Comparison of ENCODE assay signal across 23 mouse cellular contexts in the genomic region with DNA sequence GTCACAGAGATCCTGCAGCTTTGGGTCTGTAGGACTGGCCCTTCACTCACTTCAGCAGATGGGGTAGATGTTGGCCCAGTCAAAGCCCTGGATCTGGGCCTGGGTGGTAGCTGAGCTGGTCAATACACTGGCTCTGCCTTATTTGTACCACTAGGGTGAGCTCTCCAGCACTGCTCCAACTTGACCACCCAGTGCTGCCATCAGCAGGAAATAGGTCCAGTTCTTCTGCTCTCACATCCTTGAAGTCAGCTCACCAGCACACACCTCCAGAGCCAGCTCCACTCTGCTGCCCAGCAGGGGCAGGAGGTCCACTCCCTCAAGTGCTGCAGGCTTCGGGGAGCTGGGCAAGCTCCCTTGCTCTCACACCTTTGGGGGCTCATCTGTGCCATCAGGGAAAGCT.
A peak's percentile ranks its signal among the peaks of the same experiment; 100 is the strongest.
DNase-seq lines count a peak whose midpoint lies in the region; ATAC-seq and TF ChIP-seq lines count a peak whose summit lies in the region.
"Had no signal": no experiment of that assay in that cellular context is flagged by ENCODE, and none has a peak within 500 bp of the region (broad histone marks: within the 10 kb centered on the region; RNA-seq: fewer than 3 reads in every experiment).

No protein-coding gene starts in this region.

- peak; percentile 37 for TF ChIP-seq CTCF in forebrain, postnatal 0 days (IDR thresholded peaks at IDR 0.05; ENCODE audit: low read depth)
- TF ChIP-seq CTCF in kidney, postnatal 0 days (IDR thresholded peaks at IDR 0.05; ENCODE audit: low read depth): peak; percentile 51

- no peaks in the 10 kb centered on the region for H3K9me3 ChIP-seq in forebrain, postnatal 0 days (ENCODE audit: low read length)
- H3K9me3 ChIP-seq in forebrain, embryonic 11.5 days (ENCODE audit: control insufficient read depth, low read length): no peaks in the 10 kb centered on the region
- H3K9me3 ChIP-seq in kidney, postnatal 0 days (replicated peaks; ENCODE audit: low read length): no peaks in the 10 kb centered on the region
- H3K9me3 ChIP-seq in lung, embryonic 15.5 days: no peaks in the 10 kb centered on the region
- H3K9me3 ChIP-seq in embryonic facial prominence, embryonic 10.5 days: no peaks in the 10 kb centered on the region
- H3K9me3 ChIP-seq: embryonic facial prominence, embryonic 13.5 days; heart, embryonic 12.5 days; hindbrain, embryonic 15.5 days; limb, embryonic 13.5 days; midbrain, embryonic 15.5 days had no signal

- H3K27me3 ChIP-seq in forebrain, postnatal 0 days (ENCODE audit: insufficient read depth, low read length): no peaks in the 10 kb centered on the region
- no peaks in the 10 kb centered on the region for H3K27me3 ChIP-seq in forebrain, embryonic 11.5 days (ENCODE audit: control insufficient read depth, insufficient read depth, low read length)
- H3K27me3 ChIP-seq in kidney, postnatal 0 days (ENCODE audit: insufficient read depth, low read length): no peaks in the 10 kb centered on the region
- H3K27me3 ChIP-seq in lung, embryonic 15.5 days: no peaks in the 10 kb centered on the region
- H3K27me3 ChIP-seq in embryonic facial prominence, embryonic 10.5 days (replicated peaks; ENCODE audit: low read depth, poor library complexity, severe bottlenecking): no peaks in the 10 kb centered on the region
- H3K27me3 ChIP-seq: embryonic facial prominence, embryonic 13.5 days; heart, embryonic 12.5 days; hindbrain, embryonic 15.5 days; midbrain, embryonic 15.5 days had no signal

- WGBS in forebrain, postnatal 0 days: 76% methylated on average over 1 of the region's 1 CpGs
- 88% methylated on average over 1 of the region's 1 CpGs for WGBS in forebrain, embryonic 11.5 days
- 74% methylated on average over 1 of the region's 1 CpGs for WGBS in kidney, postnatal 0 days
- WGBS in lung, embryonic 15.5 days: 46% methylated on average over 1 of the region's 1 CpGs
- 79% methylated on average over 1 of the region's 1 CpGs for WGBS in embryonic facial prominence, embryonic 10.5 days

- no peak overlapping the region for H3K4me3 ChIP-seq in forebrain, postnatal 0 days (ENCODE audit: low read depth, low read length)
- no peak overlapping the region for H3K4me3 ChIP-seq in forebrain, embryonic 11.5 days (ENCODE audit: low read depth, low read length)
- no peak overlapping the region for H3K4me3 ChIP-seq in kidney, postnatal 0 days (replicated peaks; ENCODE audit: low read depth, low read length)
- no peak overlapping the region for H3K4me3 ChIP-seq in lung, embryonic 15.5 days
- H3K4me3 ChIP-seq in embryonic facial prominence, embryonic 10.5 days: no peak overlapping the region
- H3K4me3 ChIP-seq: embryonic facial prominence, embryonic 13.5 days; gastrocnemius, adult 2 months; heart, embryonic 12.5 days; hindbrain, embryonic 15.5 days; limb, embryonic 13.5 days; midbrain, embryonic 15.5 days had no signal

- no peak overlapping the region for H3K27ac ChIP-seq in forebrain, postnatal 0 days (ENCODE audit: low read depth, low read length)
- H3K27ac ChIP-seq in forebrain, embryonic 11.5 days (ENCODE audit: low read depth, low read length): no peak overlapping the region
- no peak overlapping the region for H3K27ac ChIP-seq in kidney, postnatal 0 days
- H3K27ac ChIP-seq in lung, embryonic 15.5 days: no peak overlapping the region
- 0 out of 2 replicates have a peak overlapping the region, but pooled peaks have one; percentile 15 for H3K27ac ChIP-seq in embryonic facial prominence, embryonic 10.5 days (replicated peaks)
- H3K27ac ChIP-seq: embryonic facial prominence, embryonic 13.5 days; gastrocnemius, adult 2 months; hindbrain, embryonic 15.5 days; limb, embryonic 13.5 days; midbrain, embryonic 15.5 days had no signal

- no peak overlapping the region for H3K9ac ChIP-seq in forebrain, postnatal 0 days
- H3K9ac ChIP-seq in forebrain, embryonic 11.5 days (ENCODE audit: low read length): no peak overlapping the region
- H3K9ac ChIP-seq in kidney, postnatal 0 days (ENCODE audit: low read depth, low read length): no peak overlapping the region
- no peak overlapping the region for H3K9ac ChIP-seq in lung, embryonic 15.5 days
- H3K9ac ChIP-seq: embryonic facial prominence, embryonic 13.5 days; heart, embryonic 12.5 days; hindbrain, embryonic 15.5 days; limb, embryonic 13.5 days; midbrain, embryonic 15.5 days had no signal

- H3K36me3 ChIP-seq in forebrain, postnatal 0 days (ENCODE audit: insufficient read depth): no peaks in the 10 kb centered on the region
- no peaks in the 10 kb centered on the region for H3K36me3 ChIP-seq in forebrain, embryonic 11.5 days (ENCODE audit: control insufficient read depth, insufficient read depth, low read length)
- H3K36me3 ChIP-seq in kidney, postnatal 0 days (ENCODE audit: insufficient read depth, low read length): no peaks in the 10 kb centered on the region
- no peaks in the 10 kb centered on the region for H3K36me3 ChIP-seq in lung, embryonic 15.5 days
- no peaks in the 10 kb centered on the region for H3K36me3 ChIP-seq in embryonic facial prominence, embryonic 10.5 days (replicated peaks)
- H3K36me3 ChIP-seq: embryonic facial prominence, embryonic 13.5 days; heart, embryonic 12.5 days; hindbrain, embryonic 15.5 days; limb, embryonic 13.5 days; midbrain, embryonic 15.5 days had no signal

- no peak for DNase-seq in forebrain, postnatal 0 days
- no peak for DNase-seq in forebrain, embryonic 11.5 days (ENCODE audit: low spot score)
- no peak for DNase-seq in kidney, postnatal 0 days (ENCODE audit: low spot score)
- no peak for DNase-seq in kidney, adult 18-20 months
- DNase-seq in lung, postnatal 10 days: no peak
- DNase-seq in embryonic facial prominence, embryonic 10.5 days (ENCODE audit: low spot score): no peak
- DNase-seq in testis, postnatal 10 days (ENCODE audit: low spot score): no peak
- DNase-seq: cerebellum, adult 2 months; gastrocnemius, adult 2 months; heart, postnatal 14 days; kidney, adult 11 months; kidney, postnatal 4 days; right cerebral cortex, postnatal 14 days; spleen, adult 18-20 months; thymus, adult 18-20 months had no signal

- no peak overlapping the region for H3K4me2 ChIP-seq in forebrain, postnatal 0 days (ENCODE audit: low read depth)
- H3K4me2 ChIP-seq in forebrain, embryonic 11.5 days (ENCODE audit: low read depth, low read length, severe bottlenecking): no peak overlapping the region
- H3K4me2 ChIP-seq in kidney, postnatal 0 days (ENCODE audit: low read length): no peak overlapping the region
- H3K4me2 ChIP-seq in lung, embryonic 15.5 days: no peak overlapping the region
- H3K4me2 ChIP-seq: embryonic facial prominence, embryonic 13.5 days; heart, embryonic 12.5 days; hindbrain, embryonic 15.5 days; limb, embryonic 13.5 days; midbrain, embryonic 15.5 days had no signal

- H3K4me1 ChIP-seq in forebrain, postnatal 0 days (ENCODE audit: insufficient read depth): no peaks in the 10 kb centered on the region
- no peaks in the 10 kb centered on the region for H3K4me1 ChIP-seq in forebrain, embryonic 11.5 days (replicated peaks; ENCODE audit: control insufficient read depth, insufficient read depth, low read length)
- H3K4me1 ChIP-seq in kidney, postnatal 0 days (replicated peaks; ENCODE audit: insufficient read depth, low read length): no peaks in the 10 kb centered on the region
- H3K4me1 ChIP-seq in lung, embryonic 15.5 days: no peaks in the 10 kb centered on the region
- H3K4me1 ChIP-seq in embryonic facial prominence, embryonic 10.5 days: peaks cover 4% of the 10 kb centered on the region
- H3K4me1 ChIP-seq: embryonic facial prominence, embryonic 13.5 days; heart, embryonic 12.5 days; hindbrain, embryonic 15.5 days; limb, embryonic 13.5 days; midbrain, embryonic 15.5 days had no signal

- no peak for ATAC-seq in forebrain, postnatal 0 days
- no peak for ATAC-seq in forebrain, embryonic 11.5 days (replicated peaks; ENCODE audit: low FRiP score)
- no peak for ATAC-seq in kidney, postnatal 0 days (replicated peaks; ENCODE audit: low FRiP score, low read depth)
- 0 out of 2 replicates have a peak, but pooled peaks have one; percentile 8 for ATAC-seq in lung, embryonic 15.5 days (ENCODE audit: borderline replicate concordance, extremely low read depth, low FRiP score, low TSS enrichment)
- ATAC-seq: CD4-positive, CD25-positive, alpha-beta regulatory T cell, adult 4 months; forebrain, embryonic 16.5 days; midbrain, embryonic 15.5 days had no signal
